Mouse (Mus musculus) liver, embryonic 15.5 days (tissue): ENCODE data around the gene Kcnk3. TPM values are rescaled to one million over a fixed set of nuclear protein-coding genes. Genes with fewer than 3 reads are reported as not detected.
A peak's percentile ranks its signal among the peaks of the same experiment; 100 is the strongest.

Source experiments
- ATAC-seq: fragments of 200-750 bp; cut with Nextera tagmentation; 2 replicates; pipeline ENCODE4 v1.8.0; 2017; ENCODE audit warnings: moderate number of reproducible peaks, mild to moderate bottlenecking, moderate library complexity; ENCODE audit not compliant: insufficient read depth
- H3K27ac ChIP-seq: fragments of 300-500 bp; sonication (generic); replicated peaks from 2 replicates; pipeline ENCODE4 v1.5.1; 2015; ENCODE audit warnings: mild to moderate bottlenecking, inconsistent platforms
- H3K27me3 ChIP-seq: fragments of 300-500 bp; sonication (generic); 2 replicates; pipeline ENCODE4 v1.6.1; 2015; ENCODE audit warnings: mild to moderate bottlenecking, inconsistent platforms
- H3K36me3 ChIP-seq: fragments of 300-500 bp; sonication (generic); replicated peaks from 2 replicates; pipeline ENCODE4 v1.6.1; 2015; ENCODE audit warnings: moderate library complexity, mild to moderate bottlenecking, inconsistent platforms
- H3K4me1 ChIP-seq: fragments of 300-500 bp; sonication (generic); replicated peaks from 2 replicates; pipeline ENCODE4 v1.6.1; 2015; ENCODE audit warnings: inconsistent platforms
- H3K4me2 ChIP-seq: fragments of 300-500 bp; sonication (generic); 2 replicates; pipeline ENCODE4 v1.6.1; 2015; ENCODE audit warnings: moderate library complexity, mild to moderate bottlenecking, inconsistent platforms
- H3K4me3 ChIP-seq: fragments of 300-500 bp; sonication (generic); replicated peaks from 2 replicates; pipeline ENCODE4 v1.5.1; 2015; ENCODE audit warnings: mild to moderate bottlenecking, inconsistent platforms
- H3K9ac ChIP-seq: fragments of 300-500 bp; sonication (generic); 2 replicates; pipeline ENCODE4 v1.6.1; 2015; ENCODE audit warnings: moderate library complexity, mild to moderate bottlenecking, inconsistent platforms
- H3K9me3 ChIP-seq: fragments of 300-500 bp; sonication (generic); replicated peaks from 2 replicates; pipeline ENCODE4 v1.6.1; 2016; ENCODE audit warnings: inconsistent platforms
- WGBS: fragments of 180-500 bp; shearing (Covaris S2); methylation state at CpG from one replicate; pipeline ENCODE4 v1.1.7; 2015; ENCODE audit warnings: mixed read lengths; ENCODE audit not compliant: insufficient replicate concordance; 5-methylcytosine and 5-hydroxymethylcytosine counted together
- polyA plus RNA-seq: library from polyadenylated mRNA; unstranded; fragments of >200 nt; fragmentation: Nextera tagmentation; extraction: Ambion mirVana; gene quantifications from 2 replicates; pipeline ENCODE4 v1.2.1, GENCODE M21; 2015

Gene Kcnk3
- 0.17 and 0.26 TPM in 2 replicates for polyA plus RNA-seq

- H3K36me3 ChIP-seq, result no peaks in the 10 kb centered on the region
- peaks cover 83% of the 10 kb centered on the region for H3K27me3 ChIP-seq
- WGBS, result under 1% methylated on average over 39 of the region's 54 CpGs
- no peak for ATAC-seq
- H3K27ac ChIP-seq, result no peak within 1 kb of the TSS
- no peak within 1 kb of the TSS for H3K9ac ChIP-seq
- H3K4me3 ChIP-seq, result peak within 1 kb of the TSS; percentile 33
- peaks cover 6% of the 10 kb centered on the region; the same call in 1 of the 2 replicates for H3K4me1 ChIP-seq
- H3K9me3 ChIP-seq, result no peaks in the 10 kb centered on the region
- H3K4me2 ChIP-seq, result peak within 1 kb of the TSS; percentile 57
These were observed at the start of gene Kcnk3 for GRCm38 (mm10) chr5:30587681-30588300. Kcnk3 (plus strand) TSS chr5:30588170.

- H3K4me3 ChIP-seq, result no peak within 1 kb of the TSS
- no peaks in the 10 kb centered on the region for H3K4me1 ChIP-seq
- H3K4me2 ChIP-seq, result no peak within 1 kb of the TSS
- 0 out of 2 replicates have a peak, but pooled peaks cover 8% of the 10 kb centered on the region for H3K27me3 ChIP-seq
- H3K9me3 ChIP-seq, result no peaks in the 10 kb centered on the region
- no peak within 1 kb of the TSS for H3K9ac ChIP-seq
- no peaks in the 10 kb centered on the region for H3K36me3 ChIP-seq
- 31% methylated on average over 2 of the region's 2 CpGs for WGBS
- no peak for ATAC-seq
- H3K27ac ChIP-seq, result no peak within 1 kb of the TSS
These were observed 42.3 kb upstream of the Kcnk3 start, which contains the start of gene Cib4 for GRCm38 (mm10) chr5:30545698-30546097. Cib4 (minus strand) TSS chr5:30545836.

GRCm38 (mm10) chr5:30548681-30549080 is 39.3 kb upstream of the Kcnk3 start:
- ATAC-seq, result no peak
- Histone ChIP-seq H3K27ac (no peak overlapping the region), H3K9me3 (no peaks in the 10 kb centered on the region), H3K4me3 (no peak overlapping the region), H3K9ac (no peak overlapping the region), H3K4me2 (no peak overlapping the region), H3K27me3 (0 out of 2 replicates have a peak, but pooled peaks cover 8% of the 10 kb centered on the region), H3K4me1 (no peaks in the 10 kb centered on the region), H3K36me3 (no peaks in the 10 kb centered on the region)
- WGBS, result 22% methylated on average over 2 of the region's 2 CpGs

GRCm38 (mm10) chr5:30550334-30551021 is 37.5 kb upstream of the Kcnk3 start:
- H3K27ac ChIP-seq, result no peak overlapping the region
- H3K9me3 ChIP-seq, result no peaks in the 10 kb centered on the region
- no peak overlapping the region for H3K9ac ChIP-seq
- 61% methylated on average over 9 of the region's 9 CpGs for WGBS
- H3K4me2 ChIP-seq, result no peak overlapping the region
- 0 out of 2 replicates have a peak, but pooled peaks cover 8% of the 10 kb centered on the region for H3K27me3 ChIP-seq
- ATAC-seq, result no peak
- no peaks in the 10 kb centered on the region for H3K36me3 ChIP-seq
- H3K4me3 ChIP-seq, result no peak overlapping the region
- no peaks in the 10 kb centered on the region for H3K4me1 ChIP-seq

GRCm38 (mm10) chr5:30551022-30551638 is 36.8 kb upstream of the Kcnk3 start:
- Histone ChIP-seq H3K4me3 (no peak overlapping the region), H3K27me3 (0 out of 2 replicates have a peak, but pooled peaks cover 5% of the 10 kb centered on the region), H3K4me2 (no peak overlapping the region), H3K27ac (no peak overlapping the region), H3K9ac (no peak overlapping the region), H3K9me3 (no peaks in the 10 kb centered on the region), H3K36me3 (no peaks in the 10 kb centered on the region), H3K4me1 (no peaks in the 10 kb centered on the region)
- WGBS, result 65% methylated on average over 8 of the region's 8 CpGs
- no peak for ATAC-seq

GRCm38 (mm10) chr5:30552006-30552405 is 36.0 kb upstream of the Kcnk3 start:
- H3K4me2 ChIP-seq, result no peak overlapping the region
- no peaks in the 10 kb centered on the region for H3K36me3 ChIP-seq
- no peak overlapping the region for H3K27ac ChIP-seq
- no peak overlapping the region for H3K9ac ChIP-seq
- H3K9me3 ChIP-seq, result no peaks in the 10 kb centered on the region
- 65% methylated on average over 6 of the region's 6 CpGs for WGBS
- H3K4me3 ChIP-seq, result no peak overlapping the region
- H3K27me3 ChIP-seq, result no peaks in the 10 kb centered on the region
- ATAC-seq, result no peak
- H3K4me1 ChIP-seq, result no peaks in the 10 kb centered on the region

GRCm38 (mm10) chr5:30553936-30554335 is 34.0 kb upstream of the Kcnk3 start:
- Histone ChIP-seq H3K36me3 (no peaks in the 10 kb centered on the region), H3K4me3 (no peak overlapping the region), H3K4me1 (no peaks in the 10 kb centered on the region), H3K9ac (no peak overlapping the region), H3K4me2 (no peak overlapping the region), H3K9me3 (no peaks in the 10 kb centered on the region), H3K27me3 (no peaks in the 10 kb centered on the region), H3K27ac (no peak overlapping the region)
- no peak for ATAC-seq
- WGBS, result 75% methylated on average over 13 of the region's 13 CpGs

- Histone ChIP-seq H3K27me3 (no peaks in the 10 kb centered on the region), H3K36me3 (no peaks in the 10 kb centered on the region), H3K9me3 (no peaks in the 10 kb centered on the region), H3K4me1 (no peaks in the 10 kb centered on the region), H3K4me2 (no peak overlapping the region), H3K9ac (no peak overlapping the region), H3K4me3 (no peak overlapping the region), H3K27ac (no peak overlapping the region)
- no peak for ATAC-seq
- 55% methylated on average over 8 of the region's 8 CpGs for WGBS
These were observed 33.0 kb upstream of the Kcnk3 start for GRCm38 (mm10) chr5:30554981-30555380.

GRCm38 (mm10) chr5:30556284-30556683 is 31.7 kb upstream of the Kcnk3 start:
- no peak overlapping the region for H3K9ac ChIP-seq
- no peaks in the 10 kb centered on the region for H3K36me3 ChIP-seq
- H3K4me2 ChIP-seq, result no peak overlapping the region
- H3K27ac ChIP-seq, result no peak overlapping the region
- no peaks in the 10 kb centered on the region for H3K4me1 ChIP-seq
- 55% methylated on average over 3 of the region's 3 CpGs for WGBS
- no peak overlapping the region for H3K4me3 ChIP-seq
- H3K27me3 ChIP-seq, result no peaks in the 10 kb centered on the region
- H3K9me3 ChIP-seq, result no peaks in the 10 kb centered on the region
- ATAC-seq, result no peak

GRCm38 (mm10) chr5:30559421-30559820 is 28.5 kb upstream of the Kcnk3 start:
- H3K4me3 ChIP-seq, result no peak overlapping the region
- H3K27me3 ChIP-seq, result no peaks in the 10 kb centered on the region
- ATAC-seq, result no peak
- no peaks in the 10 kb centered on the region for H3K9me3 ChIP-seq
- H3K9ac ChIP-seq, result no peak overlapping the region
- no peaks in the 10 kb centered on the region for H3K4me1 ChIP-seq
- H3K4me2 ChIP-seq, result no peak overlapping the region
- H3K27ac ChIP-seq, result no peak overlapping the region
- WGBS, result 64% methylated on average over 3 of the region's 3 CpGs
- no peaks in the 10 kb centered on the region for H3K36me3 ChIP-seq

- Histone ChIP-seq H3K36me3 (no peaks in the 10 kb centered on the region), H3K4me1 (no peaks in the 10 kb centered on the region), H3K9ac (no peak overlapping the region), H3K4me3 (no peak overlapping the region), H3K9me3 (no peaks in the 10 kb centered on the region), H3K27ac (no peak overlapping the region), H3K4me2 (no peak overlapping the region), H3K27me3 (no peaks in the 10 kb centered on the region)
- WGBS, result 14% methylated on average over 3 of the region's 3 CpGs
- ATAC-seq, result no peak
These were observed 27.9 kb upstream of the Kcnk3 start for GRCm38 (mm10) chr5:30559986-30560493.
